Mouse (Mus musculus) CH12.LX (cell line): ENCODE data around the gene Aurkaip1. TPM values are rescaled to one million over a fixed set of nuclear protein-coding genes. Genes with fewer than 3 reads are reported as not detected.

Source experiments
- DNase-seq: peaks from one replicate; pipeline ENCODE4 v3.0.0-alpha.2; 2013; ENCODE audit errors: extremely low read depth
- H3K27ac ChIP-seq: 2 replicates; pipeline ENCODE4 v1.5.1; 2012; ENCODE audit warnings: low read depth, mild to moderate bottlenecking, control low read depth, moderate library complexity; ENCODE audit not compliant: insufficient read depth
- H3K27me3 ChIP-seq: replicated peaks from 2 replicates; pipeline ENCODE3; 2012; ENCODE audit warnings: inconsistent platforms
- H3K36me3 ChIP-seq, 2 experiments: replicated peaks in 1 of 2; 2 replicates each; pipeline versions ENCODE3 to v1.6.1; 2012; ENCODE audit warnings: inconsistent platforms in 1 of 2, low read length in 1 of 2, mild to moderate bottlenecking in 1 of 2, mixed read lengths in 1 of 2, moderate library complexity in 1 of 2; ENCODE audit not compliant: control insufficient read depth in 1 of 2, insufficient read depth in 1 of 2
- H3K4me1 ChIP-seq, 2 experiments: 2 replicates each; pipeline ENCODE4 v1.6.1; 2012; ENCODE audit warnings: inconsistent platforms in 1 of 2, moderate library complexity in 1 of 2; ENCODE audit not compliant: insufficient read depth in 2 of 2, control insufficient read depth in 1 of 2
- H3K4me2 ChIP-seq: 2 replicates; pipeline ENCODE4 v1.6.1; 2012; ENCODE audit warnings: low read depth, mild to moderate bottlenecking, control low read depth; ENCODE audit not compliant: poor library complexity, insufficient read depth, severe bottlenecking
- H3K4me3 ChIP-seq, 3 experiments: fragments of 150-350 bp in 1 of 3; sonication (generic) in 1 of 3; replicated peaks in 1 of 3; 2 replicates each; pipeline versions ENCODE3 to v1.5.1; 2011 to 2012; ENCODE audit warnings: low read depth in 2 of 3, low read length in 2 of 3, mild to moderate bottlenecking in 2 of 3, moderate library complexity in 2 of 3, control low read depth in 1 of 3, improper control_type of control experiment in 1 of 3, inconsistent platforms in 1 of 3, mixed read lengths in 1 of 3; ENCODE audit not compliant: poor library complexity in 1 of 3
- H3K79me2 ChIP-seq: replicated peaks from 2 replicates; pipeline ENCODE4 v1.6.1; 2012; ENCODE audit warnings: mild to moderate bottlenecking, moderate library complexity; ENCODE audit not compliant: control insufficient read depth, poor library complexity, insufficient read depth, severe bottlenecking; ENCODE audit errors: extremely low read depth
- H3K9ac ChIP-seq: 2 replicates; pipeline ENCODE4 v1.6.1; 2012; ENCODE audit warnings: low read depth, mild to moderate bottlenecking, control low read depth, moderate library complexity; ENCODE audit not compliant: insufficient read depth
- H3K9me3 ChIP-seq: replicated peaks from 2 replicates; pipeline ENCODE3; 2012; ENCODE audit warnings: low read length, inconsistent platforms, mixed read lengths
- BHLHE40 ChIP-seq: IDR thresholded peaks from 2 replicates; pipeline ENCODE4 v1.6.1; 2011; ENCODE audit warnings: mild to moderate bottlenecking, low read depth, low read length, improper control_type of control experiment
- CHD1 ChIP-seq: IDR thresholded peaks from 2 replicates; pipeline ENCODE4 v1.6.1; 2012; ENCODE audit warnings: low read depth, low read length, improper control_type of control experiment, inconsistent platforms
- CHD2 ChIP-seq: IDR thresholded peaks from 2 replicates; pipeline ENCODE4 v1.6.1; 2011; ENCODE audit warnings: low read length, improper control_type of control experiment
- E2F4 ChIP-seq: IDR thresholded peaks from 2 replicates; pipeline ENCODE4 v1.6.1; 2011; ENCODE audit warnings: low read depth, low read length, improper control_type of control experiment; ENCODE audit not compliant: insufficient replicate concordance
- ELF1 ChIP-seq: IDR thresholded peaks from 2 replicates; pipeline ENCODE4 v1.6.1; 2014; ENCODE audit warnings: low read depth, mild to moderate bottlenecking, inconsistent platforms, low read length, improper control_type of control experiment
- ETS1 ChIP-seq: conservative IDR thresholded peaks from 2 replicates; pipeline ENCODE4 v1.6.1; 2012; ENCODE audit warnings: low read depth, mild to moderate bottlenecking, inconsistent platforms, low read length, improper control_type of control experiment, moderate library complexity
- HCFC1 ChIP-seq: IDR thresholded peaks from 2 replicates; pipeline ENCODE4 v1.6.1; 2012; ENCODE audit warnings: low read depth, mild to moderate bottlenecking, inconsistent platforms, low read length, improper control_type of control experiment
- IRF4 ChIP-seq: IDR thresholded peaks from 2 replicates; pipeline ENCODE4 v1.6.1; 2014; ENCODE audit warnings: low read depth, mild to moderate bottlenecking, inconsistent platforms, low read length, improper control_type of control experiment
- JUN ChIP-seq: IDR thresholded peaks from 2 replicates; pipeline ENCODE4 v1.6.1; 2011; ENCODE audit warnings: low read depth, mild to moderate bottlenecking, low read length, improper control_type of control experiment, moderate library complexity; ENCODE audit not compliant: insufficient read depth
- JUND ChIP-seq: conservative IDR thresholded peaks from 2 replicates; pipeline ENCODE4 v1.6.1; 2011; ENCODE audit warnings: low read depth, low read length, improper control_type of control experiment
- KAT2A ChIP-seq: IDR thresholded peaks from 2 replicates; pipeline ENCODE4 v1.6.1; 2012; ENCODE audit warnings: low read length, improper control_type of control experiment, inconsistent platforms; ENCODE audit not compliant: insufficient replicate concordance
- MAFK ChIP-seq: IDR thresholded peaks from 2 replicates; pipeline ENCODE4 v1.6.1; 2011; ENCODE audit warnings: low read length, improper control_type of control experiment; ENCODE audit not compliant: insufficient replicate concordance
- MAX ChIP-seq: IDR thresholded peaks from 2 replicates; pipeline ENCODE4 v1.6.1; 2011; ENCODE audit warnings: low read length, improper control_type of control experiment
- MEF2A ChIP-seq: IDR thresholded peaks from 2 replicates; pipeline ENCODE4 v1.6.1; 2014; ENCODE audit warnings: low read depth, mild to moderate bottlenecking, inconsistent platforms, low read length, improper control_type of control experiment, borderline replicate concordance
- MXI1 ChIP-seq: IDR thresholded peaks from 2 replicates; pipeline ENCODE4 v1.6.1; 2011; ENCODE audit warnings: mild to moderate bottlenecking, low read depth, low read length, improper control_type of control experiment
- MYC ChIP-seq: IDR thresholded peaks from 2 replicates; pipeline ENCODE4 v1.6.1; 2011; ENCODE audit warnings: low read depth, mild to moderate bottlenecking, improper control_type of control experiment, low read length
- NELFE ChIP-seq: IDR thresholded peaks from 2 replicates; pipeline ENCODE4 v1.6.1; 2011; ENCODE audit warnings: low read depth, low read length, improper control_type of control experiment
- NRF1 ChIP-seq: IDR thresholded peaks from 2 replicates; pipeline ENCODE4 v1.6.1; 2014; ENCODE audit warnings: low read depth, mild to moderate bottlenecking, inconsistent platforms, low read length, improper control_type of control experiment, moderate library complexity
- PAX5 ChIP-seq: IDR thresholded peaks from 2 replicates; pipeline ENCODE4 v1.6.1; 2012; ENCODE audit warnings: low read length, inconsistent platforms, mixed read lengths
- POLR2A ChIP-seq: IDR thresholded peaks from 2 replicates; pipeline ENCODE4 v1.6.1; 2011; ENCODE audit warnings: low read depth, mild to moderate bottlenecking, improper control_type of control experiment, low read length
- POLR2AphosphoS2 ChIP-seq: IDR thresholded peaks from 2 replicates; pipeline ENCODE4 v1.6.1; 2011; ENCODE audit warnings: low read depth, low read length, improper control_type of control experiment
- RAD21 ChIP-seq: IDR thresholded peaks from 2 replicates; pipeline ENCODE4 v1.6.1; 2011; ENCODE audit warnings: low read depth, mild to moderate bottlenecking, low read length, improper control_type of control experiment, moderate library complexity
- RCOR1 ChIP-seq: conservative IDR thresholded peaks from 2 replicates; pipeline ENCODE4 v1.6.1; 2012; ENCODE audit warnings: low read depth, mild to moderate bottlenecking, inconsistent platforms, low read length, improper control_type of control experiment
- SIN3A ChIP-seq: IDR thresholded peaks from 2 replicates; pipeline ENCODE4 v1.6.1; 2012; ENCODE audit warnings: low read length, improper control_type of control experiment, inconsistent platforms
- TBP ChIP-seq: conservative IDR thresholded peaks from 2 replicates; pipeline ENCODE4 v1.6.1; 2011; ENCODE audit warnings: low read depth, low read length, improper control_type of control experiment
- UBTF ChIP-seq: IDR thresholded peaks from 2 replicates; pipeline ENCODE4 v1.6.1; 2012; ENCODE audit warnings: low read depth, mild to moderate bottlenecking, inconsistent platforms, low read length, improper control_type of control experiment, moderate library complexity
- USF1 ChIP-seq: IDR thresholded peaks from 2 replicates; pipeline ENCODE4 v1.6.1; 2014; ENCODE audit warnings: low read depth, mild to moderate bottlenecking, inconsistent platforms, low read length, improper control_type of control experiment
- USF2 ChIP-seq: conservative IDR thresholded peaks from 2 replicates; pipeline ENCODE4 v1.6.1; 2011; ENCODE audit warnings: low read depth, low read length, improper control_type of control experiment
- ZKSCAN1 ChIP-seq: IDR thresholded peaks from 2 replicates; pipeline ENCODE4 v1.6.1; 2012; ENCODE audit warnings: low read depth, inconsistent platforms, low read length, improper control_type of control experiment, borderline replicate concordance
- ZMIZ1 ChIP-seq: IDR thresholded peaks from 2 replicates; pipeline ENCODE4 v1.6.1; 2012; ENCODE audit warnings: low read depth, mild to moderate bottlenecking, inconsistent platforms, low read length, improper control_type of control experiment
- dilution Hi-C: fragments of 300-500 bp; cut with MboI; formaldehyde crosslinking; loops from 2 replicates; pipeline ENCODE4 v1.14.3; 2020; ENCODE audit warnings: low sequenced_read_pairs; ENCODE audit not compliant: extremely low pct_unique_long_range_greater_than_20kb, extremely low pct_ligation_motif_present
- in situ Hi-C: fragments of 300-500 bp; cut with MboI; formaldehyde crosslinking; loops from 3 replicates; pipeline ENCODE4 v1.14.3; 2019; ENCODE audit warnings: low sequenced_read_pairs, low pct_ligation_motif_present, low pct_unique_long_range_greater_than_20kb, mixed read lengths
- polyA plus RNA-seq: library from polyadenylated mRNA; unstranded; fragments of >175 nt; gene quantifications from 2 replicates; pipeline ENCODE4 v1.2.1, GENCODE M21; 2012; ENCODE audit warnings: low read depth; ENCODE audit not compliant: insufficient read length
- total RNA-seq, 2 experiments: library from RNA; depleted of rRNA; stranded (reverse); fragments of 300-350 nt in 1 of 2; fragments of >200 nt in 1 of 2; gene quantifications; 2 replicates each; pipeline ENCODE4 v1.2.3; 2012 to 2014

Gene Aurkaip1
- total and polyA plus RNA-seq, 3 experiments = 141 to 162 (median 149) TPM

DNA sequence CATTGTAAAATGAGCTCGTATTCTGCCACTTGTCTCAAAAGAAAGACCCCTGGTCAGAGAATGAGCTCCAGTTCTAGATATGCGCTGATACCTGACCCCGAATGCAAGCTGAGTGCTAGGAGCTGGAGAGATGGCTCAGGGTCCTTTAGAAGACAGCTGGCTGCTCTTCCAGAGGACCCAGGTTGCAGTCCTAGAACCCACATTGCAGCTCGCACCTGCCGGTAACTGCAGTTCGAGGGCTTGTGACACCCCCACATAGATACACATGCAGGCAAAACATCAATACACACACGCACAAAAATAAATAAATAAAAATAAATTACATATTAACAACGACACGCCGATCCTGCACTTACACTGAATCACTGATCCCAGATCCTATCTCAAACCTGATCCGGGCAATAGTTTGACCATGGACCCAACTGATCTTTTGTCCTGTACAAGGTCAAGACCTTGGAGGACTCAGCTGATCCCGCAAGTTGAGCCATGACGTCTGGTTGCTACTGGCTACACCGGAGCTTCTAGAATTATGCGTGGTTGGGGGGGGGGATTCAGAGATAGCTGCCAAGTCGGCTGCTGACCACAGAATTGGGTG lies 47.5 kb upstream of the Aurkaip1 start:
- Histone ChIP-seq H3K9me3 (no peaks in the 10 kb centered on the region), H3K9ac (peak overlapping the region; percentile 66), H3K4me1 (peaks cover 0 to 19% of the 10 kb centered on the region in 2 experiments; a peak in 2 of 4 replicates), H3K27me3 (peaks cover 34% of the 10 kb centered on the region), H3K36me3 (no peaks in the 10 kb centered on the region), H3K27ac (no peak overlapping the region)
- no peak for DNase-seq
- no peak for TF ChIP-seq JUND
- TF ChIP-seq RAD21 = no peak
- TF ChIP-seq USF1 = no peak
- TF ChIP-seq SIN3A = no peak
- TF ChIP-seq TBP = no peak
- no peak for TF ChIP-seq POLR2A
- TF ChIP-seq UBTF = no peak
- TF ChIP-seq CHD1 = no peak
- no peak for TF ChIP-seq MAFK
- TF ChIP-seq, all 38 proteins: peak for 0
- dilution Hi-C loops = no loop called here
- in situ Hi-C loops = no loop called here
- Histone ChIP-seq H3K79me2 (no peaks in the 10 kb centered on the region), H3K4me3 (peak overlapping the region in 2 of 3 experiments; percentile 44 to 51), H3K4me2 (peak overlapping the region; percentile 89)

DNA sequence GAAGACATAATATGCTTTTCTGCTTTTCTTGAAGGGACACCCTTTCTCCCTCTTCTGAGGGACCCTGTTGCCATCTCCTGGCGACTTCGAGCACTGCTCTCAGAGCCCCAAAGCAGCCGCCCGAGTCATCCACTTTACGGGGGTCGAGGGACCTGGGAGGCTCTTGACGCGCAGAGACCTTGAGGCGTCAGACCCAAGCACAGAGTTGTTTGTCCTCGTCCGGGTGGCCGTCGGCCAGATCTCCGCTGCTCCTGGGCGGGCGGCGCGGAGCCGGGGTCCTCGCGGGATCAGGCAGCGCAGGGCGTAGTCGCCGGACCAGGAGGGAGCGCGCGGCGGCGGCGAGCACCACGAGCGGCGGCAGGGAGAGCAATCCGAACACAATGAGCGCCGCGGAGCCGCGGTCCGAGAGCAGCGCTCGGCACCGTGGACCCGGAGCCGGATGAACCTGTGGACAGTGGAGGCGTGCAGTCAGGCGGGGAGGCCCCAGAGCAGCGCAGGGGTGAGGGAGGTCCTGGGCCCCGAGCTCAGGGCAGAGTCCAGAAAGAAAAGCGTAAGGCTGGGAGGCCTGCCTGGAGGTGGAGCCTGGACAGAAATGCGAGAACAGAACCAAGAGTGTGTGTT lies 46.9 kb upstream of the Aurkaip1 start:
- Histone ChIP-seq H3K27me3 (peaks cover 33% of the 10 kb centered on the region), H3K4me1 (peaks cover 0 to 19% of the 10 kb centered on the region in 2 experiments; a peak in 2 of 4 replicates), H3K27ac (no peak overlapping the region), H3K9ac (peak overlapping the region; percentile 66), H3K9me3 (no peaks in the 10 kb centered on the region), H3K4me3 (peak overlapping the region; percentile 44 to 77 (median 51)), H3K4me2 (peak overlapping the region; percentile 89), H3K79me2 (no peaks in the 10 kb centered on the region), H3K36me3 (no peaks in the 10 kb centered on the region)
- peak; percentile 50 for DNase-seq
- in situ Hi-C loops = no loop called here
- dilution Hi-C loops = no loop called here
- TF ChIP-seq POLR2AphosphoS2 = no peak
- no peak for TF ChIP-seq RCOR1
- no peak for TF ChIP-seq POLR2A
- peak; percentile 40; the same call in 1 of the 2 replicates for TF ChIP-seq IRF4
- TF ChIP-seq NELFE = no peak; the same call in none of the 2 replicates
- no peak for TF ChIP-seq KAT2A
- TF ChIP-seq ZKSCAN1 = no peak
- no peak for TF ChIP-seq USF2
- TF ChIP-seq CHD2 = no peak; the same call in 1 of the 2 replicates
- no peak for TF ChIP-seq E2F4
- TF ChIP-seq PAX5 = no peak
- no peak for TF ChIP-seq ZMIZ1
- peak; percentile 78 for TF ChIP-seq MXI1
- no peak for TF ChIP-seq MEF2A
- no peak for TF ChIP-seq MAX
- 0 out of 2 replicates have a peak, but pooled peaks have one; percentile 48 for TF ChIP-seq MYC
- peak; percentile 67; the same call in 1 of the 2 replicates for TF ChIP-seq SIN3A
- peak; percentile 79 for TF ChIP-seq RAD21
- TF ChIP-seq NRF1 = no peak
- TF ChIP-seq JUN = no peak
- TF ChIP-seq USF1 = no peak
- no peak for TF ChIP-seq JUND
- no peak for TF ChIP-seq HCFC1
- TF ChIP-seq ETS1 = no peak
- TF ChIP-seq ELF1 = peak; percentile 34; the same call in 1 of the 2 replicates
- TF ChIP-seq UBTF = peak; percentile 81; the same call in 1 of the 2 replicates
- peak; percentile 7; the same call in 1 of the 2 replicates for TF ChIP-seq BHLHE40
